Comparison of ENCODE assay signal across 12 mouse cellular contexts in genomic region chr4:155120583-155120982, GRCm38 (mm10). TPM values are rescaled to one million over a fixed set of nuclear protein-coding genes. Genes with fewer than 3 reads are reported as not detected.
DNase-seq lines count a peak whose midpoint lies in the region; TF ChIP-seq lines count a peak whose summit lies in the region.
"Had no signal": no experiment of that assay in that cellular context is flagged by ENCODE, and none has a peak within 500 bp of the region (broad histone marks: within the 10 kb centered on the region; RNA-seq: fewer than 3 reads in every experiment).

No protein-coding gene starts in this region.

- H3K9ac ChIP-seq in MEL (ENCODE audit: control insufficient read depth, low read depth, low read length, poor library complexity, severe bottlenecking) = no peak overlapping the region

- DNase-seq in adrenal gland, adult 2 months = peak; percentile 57
- no peak for DNase-seq in adrenal gland, adult (ENCODE audit: inconsistent age in 2 of 2, low spot score in 1 of 2)
- DNase-seq in MEL (ENCODE audit: low read depth, low spot score) = peak; percentile 61
- DNase-seq in limb, embryonic 10.5 days (ENCODE audit: low spot score) = no peak
- DNase-seq in thymus, postnatal 0 days (ENCODE audit: low spot score) = no peak
- DNase-seq in thymus, postnatal 36 days = no peak
- DNase-seq in ovary, adult 18-20 months (ENCODE audit: low spot score) = no peak
- DNase-seq: cerebellum, adult 9-10 months; gastrocnemius, postnatal 25 days had no signal

- H3K79me2 ChIP-seq in MEL (ENCODE audit: control insufficient read depth, insufficient read depth, low read length, poor library complexity) (no peaks in the 10 kb centered on the region), macrophage (ENCODE audit: inconsistent target) (no peaks in the 10 kb centered on the region)

- H3K27me3 ChIP-seq in MEL (ENCODE audit: control insufficient read depth in 1 of 2, insufficient read depth in 2 of 2, low read length in 2 of 2) = no peaks in the 10 kb centered on the region
- H3K27me3 ChIP-seq in limb, embryonic 10.5 days (ENCODE audit: low read depth, poor library complexity, severe bottlenecking) = 0 out of 2 replicates have a peak, but pooled peaks cover 2% of the 10 kb centered on the region

- WGBS in limb, embryonic 10.5 days = 64% methylated on average over 5 of the region's 5 CpGs
- WGBS in macrophage (ENCODE audit: missing documents) = 94% methylated on average over 5 of the region's 5 CpGs

- TF ChIP-seq EP300 in MEL (IDR thresholded peaks at IDR 0.05; ENCODE audit: low read depth in 1 of 2, low read length in 2 of 2) = no peak

- no peak for TF ChIP-seq POLR2A in MEL (IDR thresholded peaks at IDR 0.05; ENCODE audit: control insufficient read depth in 1 of 2, insufficient read depth in 1 of 2, low read depth in 1 of 2, low read length in 2 of 2, poor library complexity in 1 of 2)

- TF ChIP-seq RAD21 in MEL (IDR thresholded peaks at IDR 0.05; ENCODE audit: low read depth, low read length) = no peak

- peaks cover 27 to 59% of the 10 kb centered on the region in 2 experiments for H3K4me1 ChIP-seq in MEL (ENCODE audit: control insufficient read depth in 1 of 2, insufficient read depth in 2 of 2, low read length in 2 of 2)
- peaks cover 69% of the 10 kb centered on the region for H3K4me1 ChIP-seq in limb, embryonic 10.5 days

- no peaks in the 10 kb centered on the region for H3K9me3 ChIP-seq in MEL (replicated peaks; ENCODE audit: insufficient read depth, low read length)
- H3K9me3 ChIP-seq in limb, embryonic 10.5 days (replicated peaks) = no peaks in the 10 kb centered on the region
- H3K9me3 ChIP-seq: hindbrain, embryonic 10.5 days had no signal

- no peak for TF ChIP-seq CTCF in MEL (IDR thresholded peaks at IDR 0.05 in 2 of 3, conservative IDR thresholded peaks at IDR 0.05 in 1 of 3; ENCODE audit: control insufficient read depth in 1 of 3, insufficient read depth in 1 of 3, low read depth in 2 of 3, low read length in 3 of 3, poor library complexity in 1 of 3, severe bottlenecking in 1 of 3)

- H3K4me3 ChIP-seq in MEL (ENCODE audit: control insufficient read depth in 1 of 2, insufficient read depth in 1 of 2, low read depth in 2 of 2, low read length in 2 of 2) (no peak overlapping the region), macrophage (ENCODE audit: inconsistent target) (no peak overlapping the region)
- H3K4me3 ChIP-seq in limb, embryonic 10.5 days = no peak overlapping the region
- H3K4me3 ChIP-seq: hindbrain, embryonic 10.5 days had no signal

- H3K27ac ChIP-seq in MEL (ENCODE audit: control insufficient read depth, low read depth, low read length) (no peak overlapping the region), macrophage (peak overlapping the region; percentile 76)
- H3K27ac ChIP-seq in limb, embryonic 10.5 days = 0 out of 2 replicates have a peak overlapping the region, but pooled peaks have one; percentile 12
- H3K27ac ChIP-seq: hindbrain, embryonic 10.5 days; kidney, postnatal 0 days had no signal

- H3K36me3 ChIP-seq in MEL (ENCODE audit: control insufficient read depth in 1 of 2, insufficient read depth in 2 of 2, low read length in 2 of 2) (peaks cover 0 to 35% of the 10 kb centered on the region in 2 experiments; a peak in 2 of 4 replicates), macrophage (ENCODE audit: inconsistent target) (no peaks in the 10 kb centered on the region)
- H3K36me3 ChIP-seq in limb, embryonic 10.5 days = no peaks in the 10 kb centered on the region
- H3K36me3 ChIP-seq: hindbrain, embryonic 10.5 days had no signal

TF ChIP-seq in MEL, 35 proteins besides CTCF, POLR2A, EP300 and RAD21:
- TF ChIP-seq TAL1 (IDR thresholded peaks at IDR 0.05; ENCODE audit: low read length) (no peak), POLR2AphosphoS2 (IDR thresholded peaks at IDR 0.05; ENCODE audit: low read length) (no peak), TCF12 (IDR thresholded peaks at IDR 0.05; ENCODE audit: low read depth, low read length) (peak; percentile 74), ZC3H11A (IDR thresholded peaks at IDR 0.05; ENCODE audit: low read depth, low read length) (no peak), MAX (IDR thresholded peaks at IDR 0.05; ENCODE audit: low read length) (no peak), ETS1 (IDR thresholded peaks at IDR 0.05; ENCODE audit: low read depth, low read length) (peak; percentile 90), MAFK (IDR thresholded peaks at IDR 0.05; ENCODE audit: borderline replicate concordance, low read depth, low read length) (0 out of 2 replicates have a peak, but pooled peaks have one; percentile 25), MXI1 (IDR thresholded peaks at IDR 0.05; ENCODE audit: low read depth, low read length) (no peak), MEF2A (IDR thresholded peaks at IDR 0.05; ENCODE audit: extremely low read depth, insufficient replicate concordance, low read depth, low read length, poor library complexity, severe bottlenecking) (no peak), ZMIZ1 (IDR thresholded peaks at IDR 0.05; ENCODE audit: low read depth, low read length) (no peak), SMC3 (IDR thresholded peaks at IDR 0.05; ENCODE audit: low read depth, low read length) (no peak), MYC (IDR thresholded peaks at IDR 0.05; ENCODE audit: low read depth, low read length) (no peak), MAZ (IDR thresholded peaks at IDR 0.05; ENCODE audit: low read depth, low read length) (no peak), BHLHE40 (IDR thresholded peaks at IDR 0.05; ENCODE audit: borderline replicate concordance, low read depth, low read length) (no peak), SIN3A (IDR thresholded peaks at IDR 0.05; ENCODE audit: low read length) (peak; percentile 50; the same call in 1 of the 2 replicates), JUND (IDR thresholded peaks at IDR 0.05; ENCODE audit: low read depth, low read length) (no peak), RCOR1 (IDR thresholded peaks at IDR 0.05; ENCODE audit: low read depth, low read length) (peak; percentile 49; the same call in 1 of the 2 replicates), NELFE (IDR thresholded peaks at IDR 0.05; ENCODE audit: low read depth, low read length) (no peak), CHD2 (IDR thresholded peaks at IDR 0.05; ENCODE audit: low read length) (no peak), POLR2AphosphoS5 (IDR thresholded peaks at IDR 0.05; ENCODE audit: borderline replicate concordance, low read depth, low read length) (no peak), ELF1 (IDR thresholded peaks at IDR 0.05; ENCODE audit: low read depth, low read length) (no peak), GABPA (IDR thresholded peaks at IDR 0.05; ENCODE audit: low read depth, low read length) (no peak), NRF1 (IDR thresholded peaks at IDR 0.05; ENCODE audit: insufficient read depth, low read depth, low read length, poor library complexity, severe bottlenecking) (no peak), GATA1 (IDR thresholded peaks at IDR 0.05; ENCODE audit: low read depth, low read length) (peak; percentile 75), MYB (IDR thresholded peaks at IDR 0.05; ENCODE audit: low read depth, low read length) (no peak)

RNA-seq across cellular contexts. Expression of gene Morn1, which starts 34.2 kb away (rescaled TPM):
- 1 to 10 TPM; 5.5 to 5.9 TPM for total RNA-seq in adrenal gland, adult 2 months (2021)
- 14.2 and 18.8 TPM in 2 replicates for polyA plus RNA-seq in adrenal gland, adult 2 months (2012; rRNA removed)
- 3.0 and 4.4 TPM in 2 replicates for total RNA-seq in MEL (2012; rRNA removed)
- polyA plus RNA-seq in MEL (2012; ENCODE audit: insufficient read depth in 1 of 2, insufficient read length in 2 of 2, low read depth in 1 of 2, low replicate concordance in 2 of 2, missing spikeins in 1 of 2) (1 to 10 TPM in 1 of 2 experiments, not detected in 1; 4.1 TPM), macrophage (2018) (0.93 to 6.7 TPM (median 1.7 TPM) in 3 replicates)
- 3.5 and 6.5 TPM in 2 replicates for polyA plus RNA-seq in limb, embryonic 10.5 days (2016; fragmentation: Nextera tagmentation; extraction: Ambion mirVana)
- 10 to 100 TPM in 19 of 26 experiments, 1 to 10 TPM in 7; 4.5 to 28.2 (median 18.7) TPM for total RNA-seq in macrophage (2018; cell fraction: chromatin; rRNA removed)
- 1 to 10 TPM in 22 of 26 experiments, under 1 TPM in 4; 0.81 to 3.7 (median 1.4) TPM for total RNA-seq in macrophage (2018; cell fraction: cytosol; rRNA removed)
- 10 to 100 TPM in 8 of 26 experiments, 1 to 10 TPM in 18; 1.4 to 17.2 (median 6.5) TPM for total RNA-seq in macrophage (2018; cell fraction: nucleus; rRNA removed)
- 2.7 and 2.9 TPM in 2 replicates for polyA plus RNA-seq in thymus, postnatal 0 days (2015; fragmentation: Nextera tagmentation; extraction: Ambion mirVana)

RNA-seq across cellular contexts. Expression of gene Rer1, which starts 34.4 kb away (rescaled TPM):
- total RNA-seq in adrenal gland, adult 2 months (2021) = 100 to 1,000 TPM; 114 to 115 TPM
- 49.1 and 58.4 TPM in 2 replicates for polyA plus RNA-seq in adrenal gland, adult 2 months (2012; rRNA removed)
- 119 and 140 TPM in 2 replicates for total RNA-seq in MEL (2012; rRNA removed)
- polyA plus RNA-seq in MEL (2012; ENCODE audit: insufficient read depth in 1 of 2, insufficient read length in 2 of 2, low read depth in 1 of 2, low replicate concordance in 2 of 2, missing spikeins in 1 of 2) = 100 to 1,000 TPM; 114 to 379 TPM
- 133 and 142 TPM in 2 replicates for polyA plus RNA-seq in limb, embryonic 10.5 days (2016; fragmentation: Nextera tagmentation; extraction: Ambion mirVana)
- total RNA-seq in macrophage (2018; cell fraction: chromatin; rRNA removed) = 10 to 100 TPM; 14.3 to 48.6 (median 27.9) TPM
- total RNA-seq in macrophage (2018; cell fraction: cytosol; rRNA removed) = 100 to 1,000 TPM in 21 of 26 experiments, 10 to 100 TPM in 5; 89.1 to 125 (median 110) TPM
- 100 to 1,000 TPM in 1 of 26 experiments, 10 to 100 TPM in 25; 34.6 to 106 (median 60.2) TPM for total RNA-seq in macrophage (2018; cell fraction: nucleus; rRNA removed)
- 88.9 to 154 TPM (median 110 TPM) in 3 replicates for polyA plus RNA-seq in macrophage (2018)
- 184 and 189 TPM in 2 replicates for polyA plus RNA-seq in thymus, postnatal 0 days (2015; fragmentation: Nextera tagmentation; extraction: Ambion mirVana)

RNA-seq across cellular contexts. Expression of gene Pex10, which starts 53.8 kb away (rescaled TPM):
- 10 to 100 TPM; 17.9 to 23.9 TPM for total RNA-seq in adrenal gland, adult 2 months (2021)
- polyA plus RNA-seq in adrenal gland, adult 2 months (2012; rRNA removed) = 37.4 and 46.2 TPM in 2 replicates
- total RNA-seq in MEL (2012; rRNA removed) = 15.8 and 15.9 TPM in 2 replicates
- polyA plus RNA-seq in MEL (2012; ENCODE audit: insufficient read depth in 1 of 2, insufficient read length in 2 of 2, low read depth in 1 of 2, low replicate concordance in 2 of 2, missing spikeins in 1 of 2) = 10 to 100 TPM in 1 of 2 experiments, not detected in 1; 21.8 TPM
- 23.8 and 26.0 TPM in 2 replicates for polyA plus RNA-seq in limb, embryonic 10.5 days (2016; fragmentation: Nextera tagmentation; extraction: Ambion mirVana)
- 10 to 100 TPM in 15 of 26 experiments, 1 to 10 TPM in 11; 1.5 to 33.0 (median 10.4) TPM for total RNA-seq in macrophage (2018; cell fraction: chromatin; rRNA removed)
- total RNA-seq in macrophage (2018; cell fraction: cytosol; rRNA removed) = 1 to 10 TPM; 1.3 to 6.1 (median 4.4) TPM
- total RNA-seq in macrophage (2018; cell fraction: nucleus; rRNA removed) = 10 to 100 TPM in 7 of 26 experiments, 1 to 10 TPM in 17, under 1 TPM in 2; 0.92 to 21.8 (median 6.1) TPM
- 5.8 to 6.4 TPM (median 6.0 TPM) in 3 replicates for polyA plus RNA-seq in macrophage (2018)
- polyA plus RNA-seq in thymus, postnatal 0 days (2015; fragmentation: Nextera tagmentation; extraction: Ambion mirVana) = 15.9 and 16.3 TPM in 2 replicates

Comparison
In these comparisons a context has a peak if more than half of its experiments do, and no peak if none do; other contexts are left out.
1. DNase-seq: peak in adrenal gland, adult 2 months (single experiment) and MEL (single experiment); none in adrenal gland, adult (0 of 2), limb, embryonic 10.5 days (single experiment), thymus, postnatal 0 days (single experiment), thymus, postnatal 36 days (0 of 2) and ovary, adult 18-20 months (single experiment).